Mouse (Mus musculus) liver, embryonic 14.5 days (tissue): Measurements from ENCODE around the gene Vsir.

Experiments used
- CTCF ChIP-seq: IDR thresholded peaks from 2 replicates; pipeline ENCODE4 v1.5.1; 2016; ENCODE audit warnings: antibody characterized with exemption, low read depth, control low read depth
- EP300 ChIP-seq: IDR thresholded peaks from 2 replicates; pipeline ENCODE4 v1.6.1; 2016; ENCODE audit warnings: antibody characterized with exemption, low read depth

DNA sequence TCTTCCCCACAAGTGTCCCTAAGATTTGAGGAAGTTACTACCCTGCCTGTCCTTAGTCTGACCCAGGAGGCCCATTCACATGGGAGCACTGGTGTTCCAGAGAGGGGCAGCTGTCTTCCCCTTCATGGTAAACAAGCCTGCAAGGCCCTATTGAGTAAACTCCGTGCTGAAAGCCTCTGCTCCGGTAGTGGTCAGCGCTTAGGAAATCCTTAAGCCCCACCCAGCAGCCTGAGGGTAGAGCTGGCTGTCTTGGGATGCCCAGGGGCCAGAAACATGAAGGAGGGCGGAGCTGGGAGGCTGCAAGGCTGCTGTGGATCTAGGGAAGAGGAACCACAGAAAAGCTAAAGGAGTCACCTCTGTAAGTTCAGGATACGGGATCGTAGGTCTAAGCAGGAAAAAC lies 2.4 kb downstream of the Vsir start:
- TF ChIP-seq CTCF (no peak), EP300 (no peak)
